In the genomic region with DNA sequence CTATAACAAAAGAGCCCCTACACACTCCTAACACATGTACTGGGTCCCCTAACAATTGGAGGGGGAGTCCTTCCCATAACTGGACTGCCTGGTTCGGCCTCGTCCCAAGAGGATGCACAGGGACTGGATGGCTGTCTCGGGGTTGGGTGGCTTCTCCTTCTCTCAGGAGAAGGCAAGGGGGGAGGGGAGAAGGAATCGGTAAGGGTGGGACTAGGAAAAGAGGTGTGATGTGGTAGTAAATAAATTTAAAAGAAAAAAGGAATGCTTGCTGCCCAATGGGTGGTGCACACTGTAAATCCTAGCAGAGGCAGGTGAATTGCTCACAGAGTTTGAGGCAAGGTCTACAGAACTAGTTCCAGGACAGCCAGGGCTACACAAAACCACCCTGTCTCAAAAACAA, we compare ENCODE assay signal across 21 mouse cellular contexts. TPM values are rescaled to one million over a fixed set of nuclear protein-coding genes. Genes with fewer than 3 reads are reported as not detected.
DNase-seq lines count a peak whose midpoint lies in the region; ATAC-seq and TF ChIP-seq lines count a peak whose summit lies in the region.
"Had no signal": no experiment of that assay in that cellular context is flagged by ENCODE, and none has a peak within 500 bp of the region (broad histone marks: within the 10 kb centered on the region; RNA-seq: fewer than 3 reads in every experiment).

No protein-coding gene starts in this region.

- H3K27me3 ChIP-seq in hindbrain, embryonic 14.5 days (ENCODE audit: control insufficient read depth, insufficient read depth, low read length), result no peaks in the 10 kb centered on the region
- H3K27me3 ChIP-seq in hindbrain, embryonic 12.5 days, result no peaks in the 10 kb centered on the region
- H3K27me3 ChIP-seq in neural tube, embryonic 12.5 days (replicated peaks), result no peaks in the 10 kb centered on the region
- no peaks in the 10 kb centered on the region for H3K27me3 ChIP-seq in stomach, postnatal 0 days (ENCODE audit: control insufficient read depth, insufficient read depth, low read length)
- H3K27me3 ChIP-seq: heart, embryonic 12.5 days; hindbrain, embryonic 15.5 days; limb, embryonic 15.5 days; lung, embryonic 15.5 days had no signal

- peak; percentile 28 for DNase-seq in cerebellum, adult 9-11 months
- no peak for DNase-seq in cerebellum, adult 9-10 months
- DNase-seq in hindbrain, embryonic 14.5 days (ENCODE audit: low spot score), result no peak
- no peak for DNase-seq in neural tube, embryonic 10.5 days (ENCODE audit: extremely low spot score, low spot score)
- DNase-seq in stomach, postnatal 0 days (ENCODE audit: low spot score), result no peak
- no peak for DNase-seq in right cerebral cortex, adult 18-20 months
- DNase-seq: adrenal gland, postnatal 10 days; forebrain, postnatal 0 days; heart, postnatal 14 days; midbrain, embryonic 14.5 days; thymus, postnatal 25 days had no signal

- peaks cover 31% of the 10 kb centered on the region; the same call in 1 of the 2 replicates for H3K36me3 ChIP-seq in hindbrain, embryonic 14.5 days (replicated peaks; ENCODE audit: control insufficient read depth, insufficient read depth)
- peaks cover 29% of the 10 kb centered on the region for H3K36me3 ChIP-seq in hindbrain, embryonic 12.5 days
- H3K36me3 ChIP-seq in neural tube, embryonic 12.5 days, result peaks cover 23% of the 10 kb centered on the region
- 0 out of 2 replicates have a peak, but pooled peaks cover 4% of the 10 kb centered on the region for H3K36me3 ChIP-seq in stomach, postnatal 0 days (ENCODE audit: control insufficient read depth, insufficient read depth, low read length)
- H3K36me3 ChIP-seq: hindbrain, embryonic 15.5 days had no signal

- ATAC-seq in hindbrain, embryonic 14.5 days (ENCODE audit: low FRiP score), result no peak
- no peak for ATAC-seq in hindbrain, embryonic 12.5 days (ENCODE audit: low FRiP score)
- ATAC-seq in neural tube, embryonic 12.5 days (ENCODE audit: low FRiP score, low read depth), result no peak
- no peak for ATAC-seq in stomach, postnatal 0 days (ENCODE audit: low FRiP score, low TSS enrichment)
- ATAC-seq: forebrain, postnatal 0 days; intestine, embryonic 16.5 days had no signal

- no peak overlapping the region for H3K27ac ChIP-seq in hindbrain, embryonic 14.5 days
- H3K27ac ChIP-seq in hindbrain, embryonic 12.5 days, result no peak overlapping the region
- H3K27ac ChIP-seq in neural tube, embryonic 12.5 days, result no peak overlapping the region
- no peak overlapping the region for H3K27ac ChIP-seq in stomach, postnatal 0 days (replicated peaks)
- H3K27ac ChIP-seq: embryonic facial prominence, embryonic 10.5 days; hindbrain, embryonic 15.5 days; kidney, postnatal 0 days; limb, embryonic 15.5 days; lung, embryonic 15.5 days; macrophage had no signal

- no peak overlapping the region for H3K4me3 ChIP-seq in hindbrain, embryonic 14.5 days (replicated peaks; ENCODE audit: low read length)
- H3K4me3 ChIP-seq in hindbrain, embryonic 12.5 days, result no peak overlapping the region
- H3K4me3 ChIP-seq in neural tube, embryonic 12.5 days, result no peak overlapping the region
- no peak overlapping the region for H3K4me3 ChIP-seq in stomach, postnatal 0 days (ENCODE audit: low read depth, low read length)
- H3K4me3 ChIP-seq: embryonic facial prominence, embryonic 10.5 days; heart, embryonic 12.5 days; hindbrain, embryonic 15.5 days; limb, embryonic 15.5 days; lung, embryonic 15.5 days had no signal

- 92% methylated on average over 4 of the region's 4 CpGs for WGBS in hindbrain, embryonic 14.5 days
- 97% methylated on average over 4 of the region's 4 CpGs for WGBS in hindbrain, embryonic 12.5 days
- whole genome bisulfite sequencing in neural tube, embryonic 12.5 days, result 79% methylated on average over 4 of the region's 4 CpGs
- WGBS in stomach, postnatal 0 days, result 78% methylated on average over 4 of the region's 4 CpGs

- 0 out of 2 replicates have a peak overlapping the region, but pooled peaks have one; percentile 34 for H3K9ac ChIP-seq in hindbrain, embryonic 14.5 days
- no peak overlapping the region for H3K9ac ChIP-seq in hindbrain, embryonic 12.5 days
- 0 out of 2 replicates have a peak overlapping the region, but pooled peaks have one; percentile 17 for H3K9ac ChIP-seq in neural tube, embryonic 12.5 days
- H3K9ac ChIP-seq in stomach, postnatal 0 days (ENCODE audit: low read length), result 0 out of 2 replicates have a peak overlapping the region, but pooled peaks have one; percentile 13
- H3K9ac ChIP-seq: forebrain, postnatal 0 days; heart, embryonic 12.5 days; hindbrain, embryonic 15.5 days; limb, embryonic 15.5 days; lung, embryonic 15.5 days had no signal

- H3K4me1 ChIP-seq in hindbrain, embryonic 14.5 days (replicated peaks; ENCODE audit: control insufficient read depth, insufficient read depth, low read length), result peaks cover 30% of the 10 kb centered on the region
- H3K4me1 ChIP-seq in hindbrain, embryonic 12.5 days, result peaks cover 44% of the 10 kb centered on the region
- peaks cover 32% of the 10 kb centered on the region for H3K4me1 ChIP-seq in neural tube, embryonic 12.5 days
- peaks cover 2% of the 10 kb centered on the region; the same call in 1 of the 2 replicates for H3K4me1 ChIP-seq in stomach, postnatal 0 days (replicated peaks; ENCODE audit: control insufficient read depth, insufficient read depth)

- no peak for TF ChIP-seq EP300 in stomach, postnatal 0 days (optimal IDR thresholded peaks at IDR 0.05)

- 0 out of 2 replicates have a peak overlapping the region, but pooled peaks have one; percentile 6 for H3K4me2 ChIP-seq in hindbrain, embryonic 14.5 days (replicated peaks)
- no peak overlapping the region for H3K4me2 ChIP-seq in hindbrain, embryonic 12.5 days (replicated peaks)
- no peak overlapping the region for H3K4me2 ChIP-seq in neural tube, embryonic 12.5 days (replicated peaks)
- H3K4me2 ChIP-seq in stomach, postnatal 0 days (replicated peaks; ENCODE audit: low read depth), result no peak overlapping the region
- H3K4me2 ChIP-seq: heart, embryonic 12.5 days; hindbrain, embryonic 15.5 days; limb, embryonic 15.5 days; lung, embryonic 15.5 days had no signal

- H3K9me3 ChIP-seq in hindbrain, embryonic 14.5 days (ENCODE audit: control insufficient read depth, low read length), result no peaks in the 10 kb centered on the region
- H3K9me3 ChIP-seq in hindbrain, embryonic 12.5 days (replicated peaks), result no peaks in the 10 kb centered on the region
- no peaks in the 10 kb centered on the region for H3K9me3 ChIP-seq in neural tube, embryonic 12.5 days
- H3K9me3 ChIP-seq in stomach, postnatal 0 days (ENCODE audit: control insufficient read depth, low read length), result no peaks in the 10 kb centered on the region
- H3K9me3 ChIP-seq: embryonic facial prominence, embryonic 10.5 days; heart, embryonic 12.5 days; hindbrain, embryonic 15.5 days; limb, embryonic 15.5 days; lung, embryonic 15.5 days had no signal

- TF ChIP-seq CTCF in stomach, postnatal 0 days (IDR thresholded peaks at IDR 0.05; ENCODE audit: low read depth), result no peak

RNA-seq across cellular contexts. Expression of a gene that starts 3.7 kb away (rescaled TPM):
- 48.9 and 49.6 TPM in 2 replicates for polyA plus RNA-seq in hindbrain, embryonic 14.5 days (2014; fragmentation: Nextera tagmentation; extraction: Ambion mirVana)
- 35.4 and 38.1 TPM in 2 replicates for polyA plus RNA-seq in hindbrain, embryonic 12.5 days (2016; fragmentation: Nextera tagmentation; extraction: Ambion mirVana)
- 36.2 and 37.2 TPM in 2 replicates for polyA plus RNA-seq in neural tube, embryonic 12.5 days (2016; fragmentation: Nextera tagmentation; extraction: Ambion mirVana)
- 6.5 and 7.1 TPM in 2 replicates for polyA plus RNA-seq in stomach, postnatal 0 days (2015; fragmentation: Nextera tagmentation; extraction: Ambion mirVana)

RNA-seq across cellular contexts. Expression of a gene that starts 25.7 kb away (rescaled TPM):
- 9.8 and 11.5 TPM in 2 replicates for polyA plus RNA-seq in hindbrain, embryonic 14.5 days (2014; fragmentation: Nextera tagmentation; extraction: Ambion mirVana)
- polyA plus RNA-seq in hindbrain, embryonic 12.5 days (2016; fragmentation: Nextera tagmentation; extraction: Ambion mirVana), result 23.4 and 24.1 TPM in 2 replicates
- polyA plus RNA-seq in neural tube, embryonic 12.5 days (2016; fragmentation: Nextera tagmentation; extraction: Ambion mirVana), result 25.0 and 26.5 TPM in 2 replicates
- 24.3 and 24.4 TPM in 2 replicates for polyA plus RNA-seq in stomach, postnatal 0 days (2015; fragmentation: Nextera tagmentation; extraction: Ambion mirVana)

RNA-seq across cellular contexts. Expression of a gene that starts 33.4 kb away (rescaled TPM):
- 7.8 and 10.3 TPM in 2 replicates for polyA plus RNA-seq in hindbrain, embryonic 14.5 days (2014; fragmentation: Nextera tagmentation; extraction: Ambion mirVana)
- polyA plus RNA-seq in hindbrain, embryonic 12.5 days (2016; fragmentation: Nextera tagmentation; extraction: Ambion mirVana), result 18.5 and 21.4 TPM in 2 replicates
- polyA plus RNA-seq in neural tube, embryonic 12.5 days (2016; fragmentation: Nextera tagmentation; extraction: Ambion mirVana), result 17.0 and 20.4 TPM in 2 replicates
- 21.6 and 23.2 TPM in 2 replicates for polyA plus RNA-seq in stomach, postnatal 0 days (2015; fragmentation: Nextera tagmentation; extraction: Ambion mirVana)

RNA-seq across cellular contexts. Expression of a gene that starts 33.6 kb away (rescaled TPM):
- polyA plus RNA-seq in hindbrain, embryonic 14.5 days (2014; fragmentation: Nextera tagmentation; extraction: Ambion mirVana), result 5.4 and 5.9 TPM in 2 replicates
- 18.3 and 18.4 TPM in 2 replicates for polyA plus RNA-seq in hindbrain, embryonic 12.5 days (2016; fragmentation: Nextera tagmentation; extraction: Ambion mirVana)
- 18.4 and 20.9 TPM in 2 replicates for polyA plus RNA-seq in neural tube, embryonic 12.5 days (2016; fragmentation: Nextera tagmentation; extraction: Ambion mirVana)
- 10.6 and 10.9 TPM in 2 replicates for polyA plus RNA-seq in stomach, postnatal 0 days (2015; fragmentation: Nextera tagmentation; extraction: Ambion mirVana)

RNA-seq across cellular contexts. Expression of a gene that starts 35.6 kb away (rescaled TPM):
- polyA plus RNA-seq in hindbrain, embryonic 14.5 days (2014; fragmentation: Nextera tagmentation; extraction: Ambion mirVana), result 43.3 and 45.5 TPM in 2 replicates
- polyA plus RNA-seq in hindbrain, embryonic 12.5 days (2016; fragmentation: Nextera tagmentation; extraction: Ambion mirVana), result 55.4 and 61.4 TPM in 2 replicates
- 53.1 and 57.2 TPM in 2 replicates for polyA plus RNA-seq in neural tube, embryonic 12.5 days (2016; fragmentation: Nextera tagmentation; extraction: Ambion mirVana)
- polyA plus RNA-seq in stomach, postnatal 0 days (2015; fragmentation: Nextera tagmentation; extraction: Ambion mirVana), result 11.4 and 12.2 TPM in 2 replicates
